Mouse (Mus musculus) embryonic fibroblast, embryonic 13.5 days (primary cell): ENCODE measurements around the gene Disp1.

ENCODE experiments used
- CTCF ChIP-seq: IDR thresholded peaks from 2 replicates; pipeline ENCODE4 v1.5.1; 2011; ENCODE audit warnings: mild to moderate bottlenecking, control low read depth, low read length, moderate library complexity, borderline replicate concordance; ENCODE audit not compliant: insufficient read depth
- POLR2A ChIP-seq: IDR thresholded peaks from 2 replicates; pipeline ENCODE4 v1.6.1; 2011; ENCODE audit warnings: low read depth, mild to moderate bottlenecking, control low read depth, low read length, moderate library complexity

DNA sequence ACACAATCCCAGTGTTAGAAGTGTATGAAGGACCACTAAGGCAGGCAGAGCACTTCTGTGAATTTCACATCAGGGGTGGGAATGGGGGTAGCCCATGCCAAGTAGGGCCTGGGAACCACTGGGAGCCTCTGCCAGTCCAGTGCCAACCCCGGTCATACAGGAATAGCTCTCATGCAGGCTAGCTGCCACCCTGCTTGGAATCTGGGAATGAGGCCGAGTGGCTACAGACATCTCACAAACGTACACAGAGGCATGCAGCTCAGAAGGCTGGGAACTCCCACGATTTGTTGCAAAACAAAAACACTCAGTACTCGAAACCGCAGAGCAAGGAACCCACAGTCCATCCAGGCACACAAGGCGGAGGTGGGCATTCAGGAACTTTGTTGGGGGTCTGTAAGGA is 153.5 kb downstream of the Disp1 start:
- TF ChIP-seq POLR2A (no peak), CTCF (no peak)
